Mouse (Mus musculus): ENCODE results near the gene Cd207. TPM values are rescaled to one million over a fixed set of nuclear protein-coding genes. Genes with fewer than 3 reads are reported as not detected.

Gene Cd207
- polyA plus RNA-seq (2016; fragmentation: Nextera tagmentation; extraction: Ambion mirVana), result not detected in 2 replicates

DNA sequence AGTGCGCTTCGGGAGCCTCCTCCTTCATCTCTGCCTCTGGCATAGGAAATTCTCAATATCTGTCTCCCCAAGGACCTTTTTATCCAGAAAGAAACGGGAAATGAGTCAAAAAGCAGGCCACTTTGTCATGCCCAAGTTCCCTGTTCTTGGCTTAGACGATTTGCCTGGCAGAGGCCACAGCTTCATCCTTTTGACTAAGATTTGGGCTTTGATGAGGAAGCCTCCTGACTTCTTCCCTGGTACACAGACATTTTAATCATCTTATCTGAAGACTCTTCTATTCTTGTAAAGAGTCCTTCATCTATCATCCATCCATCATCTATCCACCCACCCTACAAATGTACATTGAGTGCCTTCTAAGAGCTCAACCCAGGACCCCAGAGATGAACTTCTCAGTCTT, at the start of gene Cd207:
Cd207 (minus strand) TSS at position 101 of the 400 bp plus-strand sequence.
- WGBS, result 80% methylated on average over 4 of the region's 4 CpGs
- H3K27me3 ChIP-seq (ENCODE audit: low read depth, poor library complexity, severe bottlenecking), result peaks cover 8% of the 10 kb centered on the region; the same call in 1 of the 2 replicates
- DNase-seq (ENCODE audit: low spot score), result no peak

DNA sequence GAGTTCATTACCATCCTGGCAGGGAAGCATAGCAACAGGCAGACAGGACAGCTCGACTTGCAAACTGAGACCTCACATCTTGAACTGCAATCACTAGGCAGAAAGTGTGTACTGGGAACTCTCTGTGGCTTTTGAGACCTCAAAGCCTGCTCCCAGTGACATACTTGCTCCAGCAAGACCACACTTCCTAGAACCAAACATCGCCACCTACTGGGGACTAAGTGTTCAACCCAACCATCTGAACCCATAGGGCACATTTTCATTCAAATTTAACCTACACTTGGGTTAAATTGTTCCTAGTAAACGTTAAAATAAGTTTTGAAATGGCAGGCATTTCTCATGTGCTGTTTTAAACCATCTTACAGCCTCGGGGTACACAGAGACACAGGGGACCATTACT, 49.5 kb upstream of the Cd207 start:
- WGBS, result 44% methylated on average over 4 of the region's 4 CpGs
- DNase-seq (ENCODE audit: low spot score), result no peak
- 0 out of 2 replicates have a peak, but pooled peaks cover 4% of the 10 kb centered on the region for H3K4me1 ChIP-seq
- no peak overlapping the region for H3K27ac ChIP-seq
- H3K27me3 ChIP-seq (ENCODE audit: low read depth, poor library complexity, severe bottlenecking), result peaks cover 43% of the 10 kb centered on the region
- no peaks in the 10 kb centered on the region for H3K36me3 ChIP-seq
- H3K9me3 ChIP-seq (replicated peaks), result no peaks in the 10 kb centered on the region
- no peak overlapping the region for H3K4me3 ChIP-seq

More for the DNA sequence above, at the start of gene Cd207:
- no peak within 1 kb of the TSS for H3K4me3 ChIP-seq
- no peaks in the 10 kb centered on the region for H3K9me3 ChIP-seq (replicated peaks)
- no peaks in the 10 kb centered on the region for H3K4me1 ChIP-seq
- no peaks in the 10 kb centered on the region for H3K36me3 ChIP-seq
- H3K27ac ChIP-seq, result no peak within 1 kb of the TSS

- no peaks in the 10 kb centered on the region for H3K36me3 ChIP-seq
- no peaks in the 10 kb centered on the region for H3K9me3 ChIP-seq (replicated peaks)
- H3K4me1 ChIP-seq, result 0 out of 2 replicates have a peak, but pooled peaks cover 4% of the 10 kb centered on the region
- peaks cover 68% of the 10 kb centered on the region for H3K27me3 ChIP-seq (ENCODE audit: low read depth, poor library complexity, severe bottlenecking)
- DNase-seq (ENCODE audit: low spot score), result no peak
- 25% methylated on average over 6 of the region's 6 CpGs for WGBS
- no peak overlapping the region for H3K27ac ChIP-seq
- H3K4me3 ChIP-seq, result no peak overlapping the region
Measured at GRCm38 (mm10) chr6:83722526-83722925, 44.9 kb upstream of the Cd207 start.

- Histone ChIP-seq H3K4me3 (no peak overlapping the region), H3K27me3 (ENCODE audit: low read depth, poor library complexity, severe bottlenecking) (peaks cover 100% of the 10 kb centered on the region), H3K27ac (no peak overlapping the region), H3K36me3 (no peaks in the 10 kb centered on the region), H3K9me3 (replicated peaks) (no peaks in the 10 kb centered on the region), H3K4me1 (peaks cover 32% of the 10 kb centered on the region)
- WGBS, result under 1% methylated on average over 8 of the region's 8 CpGs
- peak; percentile 48 for DNase-seq (ENCODE audit: low spot score)
Measured at GRCm38 (mm10) chr6:83717026-83717425, 39.4 kb upstream of the Cd207 start.

GRCm38 (mm10) chr6:83715461-83716196, 38.0 kb upstream of the Cd207 start:
- Histone ChIP-seq H3K4me3 (peak overlapping the region; percentile 31), H3K27ac (no peak overlapping the region), H3K9me3 (replicated peaks) (no peaks in the 10 kb centered on the region), H3K36me3 (no peaks in the 10 kb centered on the region), H3K27me3 (ENCODE audit: low read depth, poor library complexity, severe bottlenecking) (peaks cover 100% of the 10 kb centered on the region), H3K4me1 (peaks cover 46% of the 10 kb centered on the region)
- DNase-seq (ENCODE audit: low spot score), result peak; percentile 61
- WGBS, result 2% methylated on average over 30 of the region's 30 CpGs

- Histone ChIP-seq H3K4me3 (peak overlapping the region; percentile 21), H3K9me3 (replicated peaks) (no peaks in the 10 kb centered on the region), H3K27ac (no peak overlapping the region), H3K36me3 (no peaks in the 10 kb centered on the region), H3K27me3 (ENCODE audit: low read depth, poor library complexity, severe bottlenecking) (peaks cover 100% of the 10 kb centered on the region), H3K4me1 (peaks cover 57% of the 10 kb centered on the region)
- under 1% methylated on average over 34 of the region's 34 CpGs for whole genome bisulfite sequencing
- DNase-seq (ENCODE audit: low spot score), result peak; percentile 66
Measured at GRCm38 (mm10) chr6:83714221-83715123, 36.8 kb upstream of the Cd207 start.

GRCm38 (mm10) chr6:83713271-83714136, 35.8 kb upstream of the Cd207 start:
- DNase-seq (ENCODE audit: low spot score), result peak; percentile 51
- Histone ChIP-seq H3K27me3 (ENCODE audit: low read depth, poor library complexity, severe bottlenecking) (peaks cover 100% of the 10 kb centered on the region), H3K4me3 (no peak overlapping the region), H3K27ac (no peak overlapping the region), H3K4me1 (peaks cover 63% of the 10 kb centered on the region), H3K9me3 (replicated peaks) (no peaks in the 10 kb centered on the region), H3K36me3 (no peaks in the 10 kb centered on the region)
- WGBS, result 2% methylated on average over 12 of the region's 12 CpGs

- Histone ChIP-seq H3K4me3 (peak overlapping the region; percentile 58), H3K4me1 (peaks cover 75% of the 10 kb centered on the region), H3K9me3 (replicated peaks) (no peaks in the 10 kb centered on the region), H3K27me3 (ENCODE audit: low read depth, poor library complexity, severe bottlenecking) (peaks cover 100% of the 10 kb centered on the region), H3K27ac (peak overlapping the region; percentile 59), H3K36me3 (no peaks in the 10 kb centered on the region)
- WGBS, result 1% methylated on average over 45 of the region's 45 CpGs
- peak; percentile 61 for DNase-seq (ENCODE audit: low spot score)
Measured at GRCm38 (mm10) chr6:83711725-83712475, 34.2 kb upstream of the Cd207 start.

GRCm38 (mm10) chr6:83711067-83711675, 33.5 kb upstream of the Cd207 start, which contains the start of gene Vax2:
TSS of gene Vax2 (plus strand) at chr6:83711264.
- Histone ChIP-seq H3K27ac (peak within 1 kb of the TSS; percentile 59), H3K4me1 (peaks cover 80% of the 10 kb centered on the region), H3K27me3 (ENCODE audit: low read depth, poor library complexity, severe bottlenecking) (peaks cover 100% of the 10 kb centered on the region), H3K36me3 (no peaks in the 10 kb centered on the region), H3K4me3 (peak within 1 kb of the TSS; percentile 58), H3K9me3 (replicated peaks) (no peaks in the 10 kb centered on the region)
- under 1% methylated on average over 46 of the region's 46 CpGs for WGBS
- peak; percentile 95 for DNase-seq (ENCODE audit: low spot score)

DNA sequence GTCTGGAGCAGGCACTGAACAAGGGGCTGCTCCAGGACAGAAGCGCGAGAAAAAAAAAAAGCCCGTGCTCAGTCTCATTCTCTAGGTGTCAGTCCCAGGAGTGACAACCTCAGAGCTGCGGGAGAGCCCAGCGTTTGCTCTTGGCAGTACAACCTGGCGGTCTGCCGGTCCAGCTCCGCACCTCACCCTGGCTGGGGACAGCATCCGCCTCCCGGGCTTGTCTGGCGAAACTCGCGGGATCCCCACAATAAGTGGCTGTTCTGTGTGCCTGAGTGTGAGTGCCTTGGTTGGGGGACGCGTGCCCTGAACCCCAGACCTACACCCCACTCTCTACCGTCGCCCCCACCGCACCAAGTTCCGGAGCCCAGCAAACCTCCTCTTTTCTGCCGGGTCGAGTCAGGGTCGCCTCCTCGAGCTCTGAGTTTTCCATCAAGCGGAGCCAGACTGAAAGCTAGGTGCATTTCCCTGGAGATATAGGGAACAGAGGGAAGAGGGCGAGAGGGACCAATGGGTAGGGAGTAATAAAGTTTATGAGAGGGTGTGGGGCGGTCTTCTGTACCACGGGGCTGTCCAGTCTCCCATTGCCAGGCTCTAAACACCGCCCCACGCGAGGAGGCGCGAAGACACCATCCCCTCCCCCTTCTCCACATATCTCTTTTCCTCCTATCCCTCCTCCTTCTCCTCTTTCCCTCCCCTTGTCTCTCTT, 32.9 kb upstream of the Cd207 start:
- Histone ChIP-seq H3K36me3 (no peaks in the 10 kb centered on the region), H3K9me3 (replicated peaks) (no peaks in the 10 kb centered on the region), H3K27me3 (ENCODE audit: low read depth, poor library complexity, severe bottlenecking) (peaks cover 100% of the 10 kb centered on the region), H3K4me3 (peak overlapping the region; percentile 58), H3K27ac (no peak overlapping the region; the same call in 1 of the 2 replicates), H3K4me1 (peaks cover 81% of the 10 kb centered on the region)
- under 1% methylated on average over 32 of the region's 32 CpGs for WGBS
- peak; percentile 60 for DNase-seq (ENCODE audit: low spot score)

All from limb, embryonic 10.5 days (tissue).